In genomic region chr15:97338377-97339060, GRCm38 (mm10) we compare ENCODE assay signal across 10 mouse cellular contexts.
DNase-seq lines count a peak whose midpoint lies in the region; ATAC-seq and TF ChIP-seq lines count a peak whose summit lies in the region.
"Had no signal": no experiment of that assay in that cellular context is flagged by ENCODE, and none has a peak within 500 bp of the region (broad histone marks: within the 10 kb centered on the region; RNA-seq: fewer than 3 reads in every experiment).

No protein-coding gene starts in this region.

- no peak overlapping the region for H3K9ac ChIP-seq in kidney, postnatal 0 days (ENCODE audit: low read depth, low read length)
- H3K9ac ChIP-seq in embryonic facial prominence, embryonic 15.5 days, result no peak overlapping the region
- H3K9ac ChIP-seq in limb, embryonic 11.5 days (ENCODE audit: low read length), result 0 out of 2 replicates have a peak overlapping the region, but pooled peaks have one; percentile 7
- H3K9ac ChIP-seq in neural tube, embryonic 15.5 days (replicated peaks), result no peak overlapping the region

- H3K27ac ChIP-seq in kidney, postnatal 0 days, result no peak overlapping the region
- no peak overlapping the region for H3K27ac ChIP-seq in embryonic facial prominence, embryonic 15.5 days (replicated peaks)
- no peak overlapping the region for H3K27ac ChIP-seq in limb, embryonic 11.5 days (replicated peaks; ENCODE audit: low read depth, low read length)
- H3K27ac ChIP-seq in neural tube, embryonic 15.5 days (replicated peaks), result no peak overlapping the region

- H3K4me1 ChIP-seq in kidney, postnatal 0 days (replicated peaks; ENCODE audit: insufficient read depth, low read length), result no peaks in the 10 kb centered on the region
- H3K4me1 ChIP-seq in embryonic facial prominence, embryonic 15.5 days, result peaks cover 14% of the 10 kb centered on the region; the same call in 1 of the 2 replicates
- H3K4me1 ChIP-seq in limb, embryonic 11.5 days (ENCODE audit: control insufficient read depth, insufficient read depth, low read length), result no peaks in the 10 kb centered on the region
- H3K4me1 ChIP-seq in neural tube, embryonic 15.5 days, result peaks cover 11% of the 10 kb centered on the region

- peak overlapping the region; percentile 54 for H3K4me2 ChIP-seq in kidney, postnatal 0 days (ENCODE audit: low read length)
- H3K4me2 ChIP-seq in embryonic facial prominence, embryonic 15.5 days (replicated peaks), result peak overlapping the region; percentile 47
- peak overlapping the region; percentile 38 for H3K4me2 ChIP-seq in limb, embryonic 11.5 days (ENCODE audit: low read depth, severe bottlenecking)
- H3K4me2 ChIP-seq in neural tube, embryonic 15.5 days, result peak overlapping the region; percentile 54

- peak overlapping the region; percentile 23; the same call in 1 of the 2 replicates for H3K4me3 ChIP-seq in kidney, postnatal 0 days (replicated peaks; ENCODE audit: low read depth, low read length)
- peak overlapping the region; percentile 27 for H3K4me3 ChIP-seq in embryonic facial prominence, embryonic 15.5 days (replicated peaks)
- peak overlapping the region; percentile 12; the same call in 1 of the 2 replicates for H3K4me3 ChIP-seq in limb, embryonic 11.5 days (ENCODE audit: low read depth, low read length)
- H3K4me3 ChIP-seq in neural tube, embryonic 15.5 days (replicated peaks), result peak overlapping the region; percentile 21

- peak; percentile 54 for DNase-seq in kidney, postnatal 0 days (ENCODE audit: low spot score)
- no peak for DNase-seq in kidney, postnatal 25 days
- no peak for DNase-seq in limb, embryonic 11.5 days (ENCODE audit: low spot score)
- no peak for DNase-seq in left cerebral cortex, adult 11 months (ENCODE audit: low spot score)
- no peak for DNase-seq in kidney, postnatal 36 days
- DNase-seq in urinary bladder, postnatal 25 days (ENCODE audit: low spot score), result no peak
- DNase-seq: cerebellum, adult 9-10 months; kidney, adult 18-20 months had no signal

- WGBS in kidney, postnatal 0 days, result 15% methylated on average over 16 of the region's 17 CpGs
- WGBS in embryonic facial prominence, embryonic 15.5 days, result 6% methylated on average over 17 of the region's 17 CpGs
- 15% methylated on average over 17 of the region's 17 CpGs for WGBS in limb, embryonic 11.5 days
- 11% methylated on average over 17 of the region's 17 CpGs for WGBS in neural tube, embryonic 15.5 days

- no peaks in the 10 kb centered on the region for H3K36me3 ChIP-seq in kidney, postnatal 0 days (ENCODE audit: insufficient read depth, low read length)
- no peaks in the 10 kb centered on the region for H3K36me3 ChIP-seq in embryonic facial prominence, embryonic 15.5 days
- no peaks in the 10 kb centered on the region for H3K36me3 ChIP-seq in limb, embryonic 11.5 days (ENCODE audit: control insufficient read depth, insufficient read depth, low read length)
- H3K36me3 ChIP-seq in neural tube, embryonic 15.5 days, result no peaks in the 10 kb centered on the region

- no peak for ATAC-seq in kidney, postnatal 0 days (replicated peaks; ENCODE audit: low FRiP score, low read depth)
- ATAC-seq in embryonic facial prominence, embryonic 15.5 days (ENCODE audit: insufficient number of reproducible peaks, low FRiP score, low TSS enrichment, low read depth), result no peak
- ATAC-seq in limb, embryonic 11.5 days (ENCODE audit: insufficient number of reproducible peaks, low FRiP score, low TSS enrichment, low read depth), result 0 out of 2 replicates have a peak, but pooled peaks have one; percentile 44
- no peak for ATAC-seq in neural tube, embryonic 15.5 days (ENCODE audit: low FRiP score)

- no peaks in the 10 kb centered on the region for H3K9me3 ChIP-seq in kidney, postnatal 0 days (replicated peaks; ENCODE audit: low read length)
- H3K9me3 ChIP-seq in embryonic facial prominence, embryonic 15.5 days (replicated peaks), result no peaks in the 10 kb centered on the region
- no peaks in the 10 kb centered on the region for H3K9me3 ChIP-seq in limb, embryonic 11.5 days (ENCODE audit: control insufficient read depth, low read length)
- no peaks in the 10 kb centered on the region for H3K9me3 ChIP-seq in neural tube, embryonic 15.5 days (replicated peaks)

- H3K27me3 ChIP-seq in kidney, postnatal 0 days (ENCODE audit: insufficient read depth, low read length), result no peaks in the 10 kb centered on the region
- no peaks in the 10 kb centered on the region for H3K27me3 ChIP-seq in embryonic facial prominence, embryonic 15.5 days
- H3K27me3 ChIP-seq in limb, embryonic 11.5 days (ENCODE audit: control insufficient read depth, insufficient read depth, low read length), result no peaks in the 10 kb centered on the region
- no peaks in the 10 kb centered on the region for H3K27me3 ChIP-seq in neural tube, embryonic 15.5 days (replicated peaks)

- TF ChIP-seq CTCF in kidney, postnatal 0 days (IDR thresholded peaks at IDR 0.05; ENCODE audit: low read depth), result no peak
